Mouse (Mus musculus) megakaryocyte, embryonic 14.5 days (primary cell): ENCODE data around the gene Raph1.

Experiments
- FLI1 ChIP-seq: IDR thresholded peaks from 2 replicates; pipeline ENCODE4 v1.6.1; 2012; ENCODE audit warnings: low read length, inconsistent platforms, mixed read lengths
- GATA1 ChIP-seq: IDR thresholded peaks from 3 replicates; pipeline ENCODE4 v1.6.1; 2012; ENCODE audit warnings: mixed read lengths, low read length, inconsistent platforms, borderline replicate concordance

- no peak for TF ChIP-seq FLI1
- no peak for TF ChIP-seq GATA1
Measured at GRCm38 (mm10) chr1:60493421-60493820, 73.5 kb downstream of the Raph1 start.
